ENCODE assay signal across 8 mouse cellular contexts in genomic region chr6:137560358-137560859, GRCm38 (mm10).
DNase-seq lines count a peak whose midpoint lies in the region; ATAC-seq and TF ChIP-seq lines count a peak whose summit lies in the region.

No protein-coding gene starts in this region.

- peak overlapping the region; percentile 51 for H3K27ac ChIP-seq in testis, adult 2 months (ENCODE audit: control insufficient read depth, insufficient read depth, low read depth, low read length)
- no peak overlapping the region for H3K27ac ChIP-seq in hindbrain, embryonic 16.5 days (ENCODE audit: low read depth, low read length)

- H3K4me2 ChIP-seq in hindbrain, embryonic 16.5 days (ENCODE audit: low read length), result no peak overlapping the region

- H3K27me3 ChIP-seq in testis, adult 2 months (ENCODE audit: control insufficient read depth, insufficient read depth, low read length), result no peaks in the 10 kb centered on the region
- no peaks in the 10 kb centered on the region for H3K27me3 ChIP-seq in hindbrain, embryonic 16.5 days (replicated peaks; ENCODE audit: control insufficient read depth, insufficient read depth, low read length)

- DNase-seq in testis, postnatal 14 days (ENCODE audit: low spot score), result no peak
- DNase-seq in gastrocnemius, postnatal 10 days, result peak; percentile 14
- DNase-seq in lung, postnatal 25 days (ENCODE audit: low spot score), result peak; percentile 78
- DNase-seq in thymus, postnatal 0 days (ENCODE audit: low spot score), result no peak
- no peak for DNase-seq in cerebellum, postnatal 14 days
- DNase-seq in right cerebral cortex, adult 18-20 months, result no peak

- TF ChIP-seq POLR2A in testis, adult 2 months (IDR thresholded peaks at IDR 0.05; ENCODE audit: control insufficient read depth, low read depth, low read length), result no peak

- no peak overlapping the region for H3K4me3 ChIP-seq in testis, adult 2 months (ENCODE audit: control insufficient read depth, low read depth, low read length)
- H3K4me3 ChIP-seq in hindbrain, embryonic 16.5 days (ENCODE audit: low read length), result no peak overlapping the region

- H3K9ac ChIP-seq in hindbrain, embryonic 16.5 days (ENCODE audit: low read depth, low read length), result no peak overlapping the region

- no peaks in the 10 kb centered on the region for H3K9me3 ChIP-seq in hindbrain, embryonic 16.5 days (ENCODE audit: control insufficient read depth, low read length)

- ATAC-seq in hindbrain, embryonic 16.5 days, result peak; percentile 60; the same call in 1 of the 2 replicates

- no peak for TF ChIP-seq CTCF in testis, adult 2 months (IDR thresholded peaks at IDR 0.05; ENCODE audit: control insufficient read depth, insufficient read depth, insufficient replicate concordance, low read depth, low read length)

- H3K36me3 ChIP-seq in testis, adult 2 months (ENCODE audit: control insufficient read depth, insufficient read depth, low read length), result no peaks in the 10 kb centered on the region
- no peaks in the 10 kb centered on the region for H3K36me3 ChIP-seq in hindbrain, embryonic 16.5 days (ENCODE audit: control insufficient read depth, insufficient read depth, low read length)

- 31% methylated on average over 12 of the region's 12 CpGs for WGBS in hindbrain, embryonic 16.5 days

- H3K4me1 ChIP-seq in testis, adult 2 months (ENCODE audit: control insufficient read depth, insufficient read depth, low read length), result peaks cover 3% of the 10 kb centered on the region
- no peaks in the 10 kb centered on the region for H3K4me1 ChIP-seq in hindbrain, embryonic 16.5 days (ENCODE audit: control insufficient read depth, insufficient read depth, low read depth, low read length)

Comparison
In these comparisons a context has a peak if more than half of its experiments do, and no peak if none do; other contexts are left out.
1. DNase-seq: peak in gastrocnemius, postnatal 10 days (single experiment) and lung, postnatal 25 days (single experiment); none in testis, postnatal 14 days (single experiment), thymus, postnatal 0 days (single experiment), cerebellum, postnatal 14 days (0 of 2) and right cerebral cortex, adult 18-20 months (single experiment).